ENCODE assay signal across 8 mouse cellular contexts in genomic region chrX:142389581-142390159, GRCm38 (mm10). TPM values are rescaled to one million over a fixed set of nuclear protein-coding genes. Genes with fewer than 3 reads are reported as not detected.
A peak's percentile ranks its signal among the peaks of the same experiment; 100 is the strongest.
DNase-seq lines count a peak whose midpoint lies in the region; ATAC-seq and TF ChIP-seq lines count a peak whose summit lies in the region.

No protein-coding gene starts in this region.

- no peaks in the 10 kb centered on the region for H3K9me3 ChIP-seq in forebrain, embryonic 14.5 days (replicated peaks; ENCODE audit: control insufficient read depth, low read length)
- H3K9me3 ChIP-seq in intestine, embryonic 15.5 days, result no peaks in the 10 kb centered on the region
- no peaks in the 10 kb centered on the region for H3K9me3 ChIP-seq in liver, embryonic 15.5 days (replicated peaks)
- H3K9me3 ChIP-seq in neural tube, embryonic 13.5 days, result no peaks in the 10 kb centered on the region

- WGBS in forebrain, embryonic 14.5 days, result 28% methylated on average over 22 of the region's 22 CpGs
- WGBS in intestine, embryonic 15.5 days, result 18% methylated on average over 22 of the region's 22 CpGs
- 11% methylated on average over 22 of the region's 22 CpGs for WGBS in liver, embryonic 15.5 days (ENCODE audit: insufficient replicate concordance)
- 23% methylated on average over 22 of the region's 22 CpGs for WGBS in neural tube, embryonic 13.5 days

- H3K27me3 ChIP-seq in forebrain, embryonic 14.5 days (replicated peaks; ENCODE audit: control insufficient read depth, insufficient read depth, low read length), result no peaks in the 10 kb centered on the region
- peaks cover 3% of the 10 kb centered on the region; the same call in 1 of the 2 replicates for H3K27me3 ChIP-seq in intestine, embryonic 15.5 days (replicated peaks)
- H3K27me3 ChIP-seq in liver, embryonic 15.5 days, result no peaks in the 10 kb centered on the region
- H3K27me3 ChIP-seq in neural tube, embryonic 13.5 days, result peaks cover 23% of the 10 kb centered on the region

- H3K9ac ChIP-seq in forebrain, embryonic 14.5 days (ENCODE audit: low read length), result peak overlapping the region; percentile 68
- H3K9ac ChIP-seq in intestine, embryonic 15.5 days, result peak overlapping the region; percentile 60
- peak overlapping the region; percentile 81 for H3K9ac ChIP-seq in liver, embryonic 15.5 days
- H3K9ac ChIP-seq in neural tube, embryonic 13.5 days, result peak overlapping the region; percentile 73

- no peak for TF ChIP-seq POLR2A in bone marrow macrophage, adult 2 months (IDR thresholded peaks at IDR 0.05; ENCODE audit: borderline replicate concordance, low read depth, low read length)

- peak overlapping the region; percentile 72 for H3K4me3 ChIP-seq in layer of hippocampus, adult 2 months
- H3K4me3 ChIP-seq in bone marrow macrophage, adult 2 months (ENCODE audit: insufficient read depth, low read length), result peak overlapping the region; percentile 86
- peak overlapping the region; percentile 48 for H3K4me3 ChIP-seq in forebrain, embryonic 14.5 days (ENCODE audit: low read depth, low read length)
- H3K4me3 ChIP-seq in intestine, embryonic 15.5 days (replicated peaks), result peak overlapping the region; percentile 53
- H3K4me3 ChIP-seq in liver, embryonic 15.5 days (replicated peaks), result peak overlapping the region; percentile 75
- peak overlapping the region; percentile 61 for H3K4me3 ChIP-seq in neural tube, embryonic 13.5 days

- peaks cover 13% of the 10 kb centered on the region for H3K4me1 ChIP-seq in bone marrow macrophage, adult 2 months (ENCODE audit: control insufficient read depth, insufficient read depth, low read length)
- H3K4me1 ChIP-seq in forebrain, embryonic 14.5 days (ENCODE audit: control insufficient read depth, insufficient read depth, low read length), result no peaks in the 10 kb centered on the region
- H3K4me1 ChIP-seq in intestine, embryonic 15.5 days (replicated peaks), result no peaks in the 10 kb centered on the region
- peaks cover 37% of the 10 kb centered on the region for H3K4me1 ChIP-seq in liver, embryonic 15.5 days (replicated peaks)
- H3K4me1 ChIP-seq in neural tube, embryonic 13.5 days (replicated peaks), result peaks cover 10% of the 10 kb centered on the region

- no peak for TF ChIP-seq CTCF in layer of hippocampus, adult 2 months (conservative IDR thresholded peaks at IDR 0.05)
- no peak for TF ChIP-seq CTCF in bone marrow macrophage, adult 2 months (IDR thresholded peaks at IDR 0.05; ENCODE audit: low read depth, low read length)

- peak overlapping the region; percentile 95 for H3K27ac ChIP-seq in layer of hippocampus, adult 2 months
- peak overlapping the region; percentile 90 for H3K27ac ChIP-seq in bone marrow macrophage, adult 2 months (ENCODE audit: insufficient read depth, low read depth, low read length)
- peak overlapping the region; percentile 70 for H3K27ac ChIP-seq in forebrain, embryonic 14.5 days (ENCODE audit: low read depth, low read length)
- H3K27ac ChIP-seq in intestine, embryonic 15.5 days, result 0 out of 2 replicates have a peak overlapping the region, but pooled peaks have one; percentile 60
- H3K27ac ChIP-seq in liver, embryonic 15.5 days (replicated peaks), result peak overlapping the region; percentile 87
- H3K27ac ChIP-seq in neural tube, embryonic 13.5 days (replicated peaks), result peak overlapping the region; percentile 88

- no peaks in the 10 kb centered on the region for H3K36me3 ChIP-seq in forebrain, embryonic 14.5 days (ENCODE audit: control insufficient read depth, insufficient read depth, low read length)
- H3K36me3 ChIP-seq in intestine, embryonic 15.5 days, result no peaks in the 10 kb centered on the region
- no peaks in the 10 kb centered on the region for H3K36me3 ChIP-seq in liver, embryonic 15.5 days (replicated peaks)
- no peaks in the 10 kb centered on the region for H3K36me3 ChIP-seq in neural tube, embryonic 13.5 days

- ATAC-seq in forebrain, embryonic 14.5 days, result no peak; the same call in none of the 2 replicates
- ATAC-seq in intestine, embryonic 15.5 days, result peak; percentile 52
- peak; percentile 8 for ATAC-seq in liver, embryonic 15.5 days (ENCODE audit: insufficient read depth)
- ATAC-seq in neural tube, embryonic 13.5 days (ENCODE audit: low read depth), result peak; percentile 70

- DNase-seq in layer of hippocampus, adult 2 months (ENCODE audit: low spot score in 2 of 2), result no peak
- DNase-seq in layer of hippocampus, adult 9-11 months, result no peak
- no peak for DNase-seq in forebrain, embryonic 14.5 days (ENCODE audit: low spot score)
- DNase-seq in thymus, postnatal 25 days, result peak; percentile 49

- H3K4me2 ChIP-seq in forebrain, embryonic 14.5 days (ENCODE audit: low read length), result peak overlapping the region; percentile 50
- H3K4me2 ChIP-seq in intestine, embryonic 15.5 days (replicated peaks), result peak overlapping the region; percentile 60
- H3K4me2 ChIP-seq in liver, embryonic 15.5 days, result peak overlapping the region; percentile 71
- H3K4me2 ChIP-seq in neural tube, embryonic 13.5 days, result peak overlapping the region; percentile 54

RNA-seq across cellular contexts. Expression of gene Acsl4, which starts 0.7 kb away (rescaled TPM):
- total RNA-seq in layer of hippocampus, adult 2 months (2021), result 10 to 100 TPM; 60.3 to 72.2 TPM
- 36.1 and 40.2 TPM in 2 replicates for polyA plus RNA-seq in bone marrow macrophage, adult 2 months (2012; ENCODE audit: insufficient read depth, insufficient read length, missing spikeins)
- polyA plus RNA-seq in forebrain, embryonic 14.5 days (2014; fragmentation: Nextera tagmentation; extraction: Ambion mirVana), result 12.2 and 15.6 TPM in 2 replicates
- 10.9 and 12.6 TPM in 2 replicates for polyA plus RNA-seq in intestine, embryonic 15.5 days (2015; fragmentation: Nextera tagmentation; extraction: Ambion mirVana)
- 12.7 and 13.4 TPM in 2 replicates for polyA plus RNA-seq in liver, embryonic 15.5 days (2015; fragmentation: Nextera tagmentation; extraction: Ambion mirVana)
- polyA plus RNA-seq in neural tube, embryonic 13.5 days (2015; fragmentation: Nextera tagmentation; extraction: Ambion mirVana), result 19.3 and 21.7 TPM in 2 replicates
